Mouse (Mus musculus) liver, embryonic 14.5 days (tissue): ENCODE results near the gene Cfap206.
A peak's percentile ranks its signal among the peaks of the same experiment; 100 is the strongest.

Experiments used
- CTCF ChIP-seq: IDR thresholded peaks from 2 replicates; pipeline ENCODE4 v1.5.1; 2016; ENCODE audit warnings: antibody characterized with exemption, low read depth, control low read depth
- EP300 ChIP-seq: IDR thresholded peaks from 2 replicates; pipeline ENCODE4 v1.6.1; 2016; ENCODE audit warnings: antibody characterized with exemption, low read depth

DNA sequence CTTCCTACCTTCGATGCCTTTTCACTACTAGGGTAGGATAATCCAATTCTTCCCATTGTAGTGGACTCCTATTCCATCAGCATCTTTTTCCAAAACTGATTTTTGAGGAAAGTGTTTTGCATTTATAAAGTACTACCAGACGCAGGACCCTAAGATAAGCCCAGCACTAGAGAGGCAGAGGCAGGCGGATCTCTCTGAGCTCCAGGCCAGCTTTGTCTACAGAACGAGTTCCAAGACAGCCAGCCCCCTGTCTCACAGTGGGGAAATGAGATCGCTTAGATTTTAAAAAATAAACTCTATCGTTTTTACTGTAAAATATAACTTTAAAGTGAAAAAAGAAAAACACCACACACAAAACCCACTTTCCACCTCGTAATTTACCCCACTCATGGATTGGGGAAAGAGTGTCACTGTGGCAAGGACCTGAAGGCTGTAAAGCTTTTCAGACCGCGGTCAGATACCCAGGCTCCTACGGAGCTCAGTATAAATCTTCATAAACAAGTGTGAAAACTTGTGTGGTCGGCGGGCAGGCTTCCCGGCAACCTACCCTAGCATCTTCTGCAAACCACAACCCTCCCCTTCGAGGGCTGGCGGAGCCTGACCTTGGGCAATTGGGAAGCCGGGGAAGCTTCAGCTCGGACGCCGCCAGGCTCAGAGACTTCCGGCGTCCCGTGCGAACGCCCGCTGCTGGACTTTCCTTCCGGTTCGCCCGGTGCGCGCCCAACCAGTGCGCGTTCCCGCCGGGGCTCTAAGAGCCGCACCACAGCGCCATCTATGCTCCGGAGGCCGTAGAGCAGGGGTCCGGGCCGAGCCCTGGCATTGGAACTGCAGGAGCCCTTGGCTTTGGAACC, 47.9 kb upstream of the Cfap206 start, which contains the start of gene Smim8:
- peak; percentile 98 for TF ChIP-seq CTCF
- peak; percentile 24; the same call in 1 of the 2 replicates for TF ChIP-seq EP300
